Mouse (Mus musculus): ENCODE results near the gene Cplx2. TPM values are rescaled to one million over a fixed set of nuclear protein-coding genes. Genes with fewer than 3 reads are reported as not detected.

Gene Cplx2
- total RNA-seq, 2 experiments from 2014 or later = 798 to 848 TPM

DNA sequence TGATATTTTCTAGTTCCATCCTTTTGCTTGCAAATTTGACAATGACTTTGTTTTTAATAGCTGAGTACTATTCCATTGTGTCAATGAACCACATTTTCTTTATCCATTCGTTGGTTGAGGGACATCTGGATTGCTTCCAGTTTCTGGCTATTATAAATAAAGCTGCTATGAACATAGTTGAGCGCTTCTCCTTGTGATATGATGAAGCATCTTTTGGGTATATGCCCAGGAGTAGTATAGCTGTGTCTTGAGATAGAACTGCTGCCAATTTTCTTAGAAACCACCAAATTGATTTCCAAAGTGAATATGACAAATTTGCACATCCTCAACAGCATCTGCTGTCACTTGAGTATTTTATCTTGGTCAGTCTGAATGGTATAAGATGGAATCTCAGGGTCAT lies 34.7 kb downstream of the Cplx2 start:
- no peak overlapping the region for H3K27ac ChIP-seq
- intact Hi-C loops (cut with DNase I) = no loop called here
- TF ChIP-seq CTCF (IDR thresholded peaks at IDR 0.05) = no peak
- H3K4me3 ChIP-seq = no peak overlapping the region
- no peak for DNase-seq (ENCODE audit: extremely low spot score in 1 of 2, low spot score in 2 of 2)

DNA sequence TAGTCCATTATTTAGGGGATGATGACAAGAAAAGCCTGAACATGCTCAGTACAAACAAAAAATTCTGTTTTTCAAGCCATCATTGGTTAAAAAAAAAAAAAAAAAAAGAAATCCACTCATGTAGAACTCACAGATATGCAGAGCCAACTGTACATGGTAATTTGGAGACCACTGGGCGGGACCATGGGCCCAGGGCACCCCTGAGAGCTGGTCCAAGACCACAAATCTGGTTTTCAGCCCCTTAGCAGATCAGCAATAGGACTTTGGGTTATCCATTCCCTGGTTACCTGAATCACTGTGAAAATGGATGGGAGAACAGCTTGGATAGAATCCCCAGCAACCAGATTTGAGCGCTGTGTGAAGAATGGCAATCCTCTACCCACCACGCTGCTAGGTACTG lies 40.5 kb downstream of the Cplx2 start:
- DNase-seq (ENCODE audit: extremely low spot score in 1 of 2, low spot score in 2 of 2) = no peak
- H3K27ac ChIP-seq = no peak overlapping the region
- TF ChIP-seq CTCF (IDR thresholded peaks at IDR 0.05) = no peak
- no peak overlapping the region for H3K4me3 ChIP-seq
- intact Hi-C loops (cut with DNase I) = no loop called here

DNA sequence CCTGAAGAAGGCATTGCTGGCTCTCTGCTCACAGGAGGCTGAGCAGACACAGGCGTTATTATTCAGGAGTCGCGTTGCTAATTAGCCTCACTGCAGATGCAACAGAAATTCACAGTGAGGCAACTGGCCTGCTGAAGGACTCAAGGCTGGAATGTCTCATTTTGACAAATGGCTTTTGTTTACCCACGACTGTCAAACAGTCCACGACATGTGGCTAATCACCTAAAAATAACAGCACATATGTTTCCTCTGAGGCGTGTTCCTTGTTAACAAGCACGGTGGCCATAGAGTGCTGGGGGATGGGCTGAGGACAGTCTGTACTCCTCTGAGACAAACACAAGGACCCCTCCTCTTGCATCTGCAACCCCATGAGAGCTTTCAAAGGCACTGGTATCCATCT lies 41.1 kb downstream of the Cplx2 start:
- Histone ChIP-seq H3K27ac (no peak overlapping the region), H3K4me3 (no peak overlapping the region)
- no peak for DNase-seq (ENCODE audit: extremely low spot score in 1 of 2, low spot score in 2 of 2)
- TF ChIP-seq CTCF (IDR thresholded peaks at IDR 0.05) = no peak
- intact Hi-C loops (cut with DNase I) = no loop called here

DNA sequence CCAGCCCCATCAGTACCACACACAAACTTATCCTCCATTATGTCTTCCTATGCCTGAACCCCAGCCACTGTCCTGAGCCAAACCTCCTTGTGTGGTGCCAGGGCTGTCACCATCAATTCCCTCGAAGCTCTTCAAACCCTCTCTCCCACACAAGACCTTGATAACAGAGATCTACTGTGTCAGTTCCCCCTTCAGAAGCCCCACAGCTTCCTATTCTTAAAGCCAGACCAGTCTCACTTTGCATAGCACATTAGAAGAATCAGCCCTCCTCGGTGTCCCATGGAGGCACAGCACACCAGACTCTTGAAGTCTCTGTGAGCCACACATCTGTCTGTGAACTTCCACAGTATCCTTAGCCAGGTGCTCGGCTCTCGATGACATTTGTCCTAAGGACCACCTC lies 41.6 kb downstream of the Cplx2 start:
- no peak overlapping the region for H3K4me3 ChIP-seq
- no peak overlapping the region for H3K27ac ChIP-seq
- TF ChIP-seq CTCF (IDR thresholded peaks at IDR 0.05) = no peak
- no peak for DNase-seq (ENCODE audit: extremely low spot score in 1 of 2, low spot score in 2 of 2)
- intact Hi-C loops (cut with DNase I) = no loop called here

DNA sequence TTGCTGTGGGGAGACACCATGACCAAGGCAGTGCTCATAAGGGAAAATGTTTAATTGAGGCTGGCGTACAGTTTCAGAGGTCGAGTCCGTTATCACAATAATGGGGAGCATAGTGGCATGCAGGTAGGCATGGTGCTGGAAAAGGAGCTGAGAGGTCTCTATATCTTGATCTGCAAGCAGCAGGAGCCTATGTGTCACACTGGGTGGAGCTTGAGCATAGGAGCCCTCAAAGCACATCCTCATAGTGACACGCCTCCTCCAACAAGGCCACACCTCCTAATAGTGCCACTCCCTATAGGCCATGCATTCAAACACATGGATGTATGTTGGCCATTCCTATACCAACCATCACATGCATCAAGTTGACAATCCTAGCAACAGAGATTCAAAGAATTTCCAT lies 43.9 kb downstream of the Cplx2 start:
- Histone ChIP-seq H3K4me3 (no peak overlapping the region), H3K27ac (no peak overlapping the region)
- intact Hi-C loops (cut with DNase I) = no loop called here
- DNase-seq (ENCODE audit: extremely low spot score in 1 of 2, low spot score in 2 of 2) = no peak
- TF ChIP-seq CTCF (IDR thresholded peaks at IDR 0.05) = no peak

DNA sequence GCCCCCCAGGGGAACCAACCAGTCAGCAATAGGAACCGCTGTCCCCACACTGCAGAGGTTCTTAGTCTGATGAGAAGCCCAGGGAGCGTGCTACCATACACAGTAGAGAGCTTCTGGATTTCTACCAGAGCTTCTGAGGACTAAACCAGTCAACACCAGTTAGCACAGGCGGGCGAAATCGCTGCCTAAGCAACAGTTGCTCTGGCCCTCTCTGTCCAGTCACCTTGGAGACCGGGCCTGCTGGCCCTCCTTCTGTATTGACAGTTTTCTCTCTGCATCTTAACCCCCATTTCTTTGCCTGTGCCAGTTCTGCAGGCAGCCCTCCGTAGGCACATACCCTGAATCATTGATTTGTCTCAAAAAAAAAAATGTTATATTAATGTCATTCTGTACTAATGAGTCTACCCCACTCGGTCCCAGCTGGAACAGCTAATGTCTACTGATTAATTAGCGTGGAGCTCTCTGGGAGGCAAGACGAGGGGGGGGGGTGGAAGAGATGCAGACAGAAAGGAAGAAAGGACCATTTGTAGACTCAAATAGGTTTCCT lies 47.7 kb downstream of the Cplx2 start:
- Histone ChIP-seq H3K27ac (no peak overlapping the region), H3K4me3 (no peak overlapping the region)
- intact Hi-C loops (cut with DNase I) = no loop called here
- no peak for DNase-seq (ENCODE audit: extremely low spot score in 1 of 2, low spot score in 2 of 2)
- TF ChIP-seq CTCF (IDR thresholded peaks at IDR 0.05) = no peak

DNA sequence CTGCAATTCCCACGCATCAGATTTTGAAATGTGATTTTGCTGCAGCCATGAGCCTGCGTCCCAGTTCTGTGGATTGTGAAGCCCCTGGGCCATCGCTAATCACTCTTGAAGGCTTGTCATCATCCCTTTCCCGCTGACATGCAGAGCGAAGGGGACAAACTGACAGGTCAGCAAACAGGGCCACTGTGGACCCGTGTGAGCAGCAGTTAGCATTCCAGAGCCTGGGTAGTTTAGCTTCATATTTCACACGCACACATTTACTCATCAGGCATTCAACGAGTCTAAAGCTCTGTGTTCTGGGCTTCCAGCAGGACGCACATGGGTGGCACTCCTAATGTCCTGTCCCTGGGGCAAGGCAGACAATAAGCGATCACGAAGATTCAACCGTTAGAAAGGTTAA lies 49.1 kb downstream of the Cplx2 start:
- H3K27ac ChIP-seq = no peak overlapping the region
- intact Hi-C loops (cut with DNase I) = no loop called here
- DNase-seq (ENCODE audit: extremely low spot score in 1 of 2, low spot score in 2 of 2) = no peak
- TF ChIP-seq CTCF (IDR thresholded peaks at IDR 0.05) = no peak
- H3K4me3 ChIP-seq = no peak overlapping the region

DNA sequence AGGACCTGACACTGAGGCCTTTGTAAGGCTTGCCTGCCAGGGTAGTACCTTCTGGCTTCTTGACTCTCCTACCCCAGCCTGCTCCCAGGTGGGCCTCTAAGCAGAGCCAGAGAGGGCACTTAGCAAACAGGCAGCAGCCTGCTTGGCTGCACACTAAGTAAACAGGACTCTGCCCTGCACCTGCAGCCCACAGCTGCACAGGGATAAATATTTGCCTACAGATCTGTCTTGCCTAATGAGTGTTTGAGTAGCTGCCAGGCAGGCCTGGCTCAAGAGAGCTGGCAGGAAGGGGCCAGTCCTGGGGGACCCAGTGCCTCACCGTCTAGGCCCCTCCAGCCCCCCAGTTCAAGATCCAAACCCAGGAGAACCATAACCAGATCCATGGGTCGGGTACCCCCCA lies 54.1 kb downstream of the Cplx2 start:
- H3K27ac ChIP-seq = no peak overlapping the region
- intact Hi-C loops (cut with DNase I) = no loop called here

DNA sequence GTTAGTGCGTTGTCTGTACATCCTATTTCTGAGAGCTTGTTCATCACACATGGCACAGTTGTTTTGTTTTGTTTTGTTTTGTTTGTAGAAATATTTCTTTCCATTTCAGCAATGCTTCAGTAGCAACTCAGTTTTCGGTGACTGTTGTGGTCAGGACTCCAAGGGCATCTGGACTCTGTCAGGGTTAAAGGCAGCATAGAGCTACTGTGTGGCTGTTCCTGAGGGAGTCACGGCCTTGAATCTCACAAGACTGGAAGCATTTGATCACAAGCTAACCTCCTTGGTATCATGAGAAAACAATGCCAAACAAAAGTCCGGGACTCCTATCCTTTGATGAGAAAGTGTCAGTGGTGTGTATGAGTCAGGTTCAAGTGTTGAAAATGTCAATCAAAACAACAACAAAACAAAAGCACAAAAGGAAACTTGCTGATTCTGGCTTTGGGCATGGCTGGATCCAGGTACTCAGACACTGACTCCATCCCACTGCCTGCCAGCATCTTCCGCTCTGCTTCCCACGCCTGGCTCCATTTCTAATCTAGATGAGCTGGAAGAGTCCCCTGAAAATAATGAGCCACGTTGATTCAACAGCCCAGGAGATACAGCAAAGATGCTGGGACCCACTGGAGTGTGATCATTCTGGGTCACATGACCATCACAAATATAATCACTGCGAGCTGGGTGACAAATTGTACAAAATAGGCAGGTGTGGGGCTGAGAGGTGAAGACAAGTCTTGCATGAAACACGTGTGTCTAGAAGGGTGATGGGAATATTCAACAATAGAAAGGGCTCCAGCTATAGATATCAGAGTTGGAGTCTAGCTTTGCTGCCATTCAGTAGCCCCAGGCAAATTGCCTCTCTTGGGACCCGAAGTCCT lies 55.9 kb downstream of the Cplx2 start:
- no peak for DNase-seq (ENCODE audit: extremely low spot score in 1 of 2, low spot score in 2 of 2)
- Histone ChIP-seq H3K4me3 (no peak overlapping the region), H3K27ac (no peak overlapping the region)
- intact Hi-C loops (cut with DNase I) = no loop called here
- no peak for TF ChIP-seq CTCF (IDR thresholded peaks at IDR 0.05)

More for the DNA sequence above, 54.1 kb downstream of the Cplx2 start:
- no peak overlapping the region for H3K4me3 ChIP-seq
- no peak for TF ChIP-seq CTCF (IDR thresholded peaks at IDR 0.05)
- DNase-seq (ENCODE audit: extremely low spot score in 1 of 2, low spot score in 2 of 2) = no peak

DNA sequence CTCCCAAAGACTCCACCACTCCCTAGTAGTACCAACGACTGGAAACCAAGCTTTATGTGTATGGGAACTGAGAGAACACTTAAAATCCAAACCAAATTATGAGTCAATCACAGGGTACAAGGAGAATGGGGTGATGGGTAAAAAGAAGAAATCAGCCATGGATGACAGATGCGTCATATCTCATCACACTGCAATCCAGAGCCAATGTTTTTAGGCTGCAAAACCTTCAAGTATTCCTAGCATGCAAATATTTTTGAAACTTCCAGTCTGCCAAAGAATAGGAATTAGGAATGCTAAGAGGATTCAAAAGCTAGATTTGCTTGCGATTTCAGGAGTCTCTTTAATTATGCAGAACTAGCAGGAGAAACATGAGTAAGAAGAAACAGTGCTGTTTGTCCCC lies 57.6 kb downstream of the Cplx2 start:
- H3K4me3 ChIP-seq = no peak overlapping the region
- TF ChIP-seq CTCF (IDR thresholded peaks at IDR 0.05) = no peak
- no peak for DNase-seq (ENCODE audit: extremely low spot score in 1 of 2, low spot score in 2 of 2)
- no peak overlapping the region for H3K27ac ChIP-seq
- intact Hi-C loops (cut with DNase I) = no loop called here

DNA sequence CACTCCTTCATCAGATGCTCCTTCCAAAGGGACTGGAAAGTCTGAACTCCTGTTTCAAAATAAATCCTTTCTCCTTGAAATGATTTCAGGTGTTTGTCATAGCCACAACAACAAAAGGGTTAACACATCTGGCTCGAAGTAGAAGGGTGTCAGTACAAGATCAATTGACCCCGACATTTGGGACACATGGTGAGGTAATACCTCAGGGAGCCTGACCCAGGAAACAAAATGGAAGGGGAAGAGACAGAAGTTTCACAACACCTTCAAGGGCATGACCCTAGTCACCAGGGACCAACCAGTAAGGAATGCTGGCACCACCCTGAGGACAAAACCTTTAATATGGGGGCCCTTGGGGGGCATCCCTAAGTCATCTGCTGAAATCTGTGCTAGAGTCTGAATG lies 58.9 kb downstream of the Cplx2 start:
- no peak for DNase-seq (ENCODE audit: extremely low spot score in 1 of 2, low spot score in 2 of 2)
- no peak for TF ChIP-seq CTCF (IDR thresholded peaks at IDR 0.05)
- Histone ChIP-seq H3K27ac (no peak overlapping the region), H3K4me3 (no peak overlapping the region)
- intact Hi-C loops (cut with DNase I) = no loop called here

DNA sequence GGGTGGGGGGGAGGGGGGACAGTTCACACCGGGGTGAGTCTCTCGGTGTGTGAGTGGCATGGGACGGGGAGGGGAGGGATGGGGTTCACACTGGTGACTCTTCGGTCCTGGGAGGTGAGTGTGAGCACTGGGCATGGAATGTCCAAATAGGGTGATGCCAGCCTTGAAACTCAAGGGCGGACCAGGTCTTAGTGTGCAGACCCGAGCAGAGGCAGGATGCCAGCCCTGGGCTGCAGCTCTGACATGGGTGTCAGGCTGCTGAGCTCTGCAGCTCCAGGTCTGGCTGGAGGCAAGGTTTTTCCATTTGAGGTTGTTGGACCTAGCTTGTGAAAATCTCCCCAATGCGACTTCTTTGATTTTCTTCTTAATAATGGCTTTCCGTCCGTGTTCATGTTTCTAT lies 60.0 kb downstream of the Cplx2 start:
- intact Hi-C loops (cut with DNase I) = no loop called here
- Histone ChIP-seq H3K27ac (no peak overlapping the region), H3K4me3 (no peak overlapping the region)
- no peak for TF ChIP-seq CTCF (IDR thresholded peaks at IDR 0.05)
- DNase-seq (ENCODE audit: extremely low spot score in 1 of 2, low spot score in 2 of 2) = no peak

Other genes with a start within 250 kb of the Cplx2 start
- gene Hrh2, start 179.2 kb upstream of the Cplx2 start, total RNA-seq (2021) = 10 to 100 TPM; 14.6 to 17.5 TPM
- gene Thoc3, start 97.5 kb downstream of the Cplx2 start, total RNA-seq (2021) = 10 to 100 TPM; 35.6 to 36.0 TPM
- 10 to 100 TPM; 16.0 TPM for gene Simc1, start 132.4 kb downstream of the Cplx2 start, total RNA-seq (2021)
- gene 4833439L19Rik, start 194.1 kb downstream of the Cplx2 start, total RNA-seq (2021) = 100 to 1,000 TPM; 134 to 143 TPM
- 10 to 100 TPM; 24.1 to 25.6 TPM for gene Arl10, start 203.7 kb downstream of the Cplx2 start, total RNA-seq (2021)
- gene Nop16, start 218.7 kb downstream of the Cplx2 start, total RNA-seq (2021) = 10 to 100 TPM; 24.1 to 26.8 TPM
- gene Higd2a, start 218.9 kb downstream of the Cplx2 start, total RNA-seq (2021) = 100 to 1,000 TPM; 134 to 144 TPM
- gene Cltb, start 240.0 kb downstream of the Cplx2 start, total RNA-seq (2021) = 100 to 1,000 TPM; 304 to 316 TPM